Mouse (Mus musculus) liver, embryonic 15.5 days (tissue): ENCODE measurements around the gene Cdkn1b. TPM values are rescaled to one million over a fixed set of nuclear protein-coding genes. Genes with fewer than 3 reads are reported as not detected.

Source experiments
- ATAC-seq: fragments of 200-750 bp; cut with Nextera tagmentation; 2 replicates; pipeline ENCODE4 v1.8.0; 2017; ENCODE audit warnings: moderate number of reproducible peaks, mild to moderate bottlenecking, moderate library complexity; ENCODE audit not compliant: insufficient read depth
- H3K27ac ChIP-seq: fragments of 300-500 bp; sonication (generic); replicated peaks from 2 replicates; pipeline ENCODE4 v1.5.1; 2015; ENCODE audit warnings: mild to moderate bottlenecking, inconsistent platforms
- H3K27me3 ChIP-seq: fragments of 300-500 bp; sonication (generic); 2 replicates; pipeline ENCODE4 v1.6.1; 2015; ENCODE audit warnings: mild to moderate bottlenecking, inconsistent platforms
- H3K36me3 ChIP-seq: fragments of 300-500 bp; sonication (generic); replicated peaks from 2 replicates; pipeline ENCODE4 v1.6.1; 2015; ENCODE audit warnings: moderate library complexity, mild to moderate bottlenecking, inconsistent platforms
- H3K4me1 ChIP-seq: fragments of 300-500 bp; sonication (generic); replicated peaks from 2 replicates; pipeline ENCODE4 v1.6.1; 2015; ENCODE audit warnings: inconsistent platforms
- H3K4me2 ChIP-seq: fragments of 300-500 bp; sonication (generic); 2 replicates; pipeline ENCODE4 v1.6.1; 2015; ENCODE audit warnings: moderate library complexity, mild to moderate bottlenecking, inconsistent platforms
- H3K4me3 ChIP-seq: fragments of 300-500 bp; sonication (generic); replicated peaks from 2 replicates; pipeline ENCODE4 v1.5.1; 2015; ENCODE audit warnings: mild to moderate bottlenecking, inconsistent platforms
- H3K9ac ChIP-seq: fragments of 300-500 bp; sonication (generic); 2 replicates; pipeline ENCODE4 v1.6.1; 2015; ENCODE audit warnings: moderate library complexity, mild to moderate bottlenecking, inconsistent platforms
- H3K9me3 ChIP-seq: fragments of 300-500 bp; sonication (generic); replicated peaks from 2 replicates; pipeline ENCODE4 v1.6.1; 2016; ENCODE audit warnings: inconsistent platforms
- WGBS: fragments of 180-500 bp; shearing (Covaris S2); methylation state at CpG from one replicate; pipeline ENCODE4 v1.1.7; 2015; ENCODE audit warnings: mixed read lengths; ENCODE audit not compliant: insufficient replicate concordance; 5-methylcytosine and 5-hydroxymethylcytosine counted together
- polyA plus RNA-seq: library from polyadenylated mRNA; unstranded; fragments of >200 nt; fragmentation: Nextera tagmentation; extraction: Ambion mirVana; gene quantifications from 2 replicates; pipeline ENCODE4 v1.2.1, GENCODE M21; 2015

Gene Cdkn1b
- polyA plus RNA-seq, 1 experiment from 2014 or later = 14.1 TPM

DNA sequence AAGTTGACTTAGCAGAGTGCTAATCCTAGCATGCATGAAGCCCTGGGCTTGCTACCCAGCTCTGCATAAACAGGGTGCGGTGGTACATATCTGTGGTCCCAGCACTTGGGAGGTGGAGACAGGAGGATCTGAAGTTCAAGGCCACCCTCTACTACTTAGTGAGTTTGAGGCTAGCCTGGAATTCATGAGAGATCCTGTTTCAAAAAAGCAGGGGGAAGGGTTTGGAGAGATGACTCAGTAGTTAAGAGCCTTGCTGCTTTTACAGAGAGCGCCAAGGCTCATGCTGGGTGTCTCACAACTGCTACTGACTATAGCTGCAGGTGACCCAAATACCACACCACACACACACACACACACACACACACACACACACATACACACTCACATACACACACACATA lies 49.3 kb downstream of the Cdkn1b start:
- H3K36me3 ChIP-seq = no peaks in the 10 kb centered on the region
- no peak overlapping the region for H3K27ac ChIP-seq
- H3K4me3 ChIP-seq = no peak overlapping the region
- 70% methylated on average over 2 of the region's 2 CpGs for WGBS
- H3K9ac ChIP-seq = no peak overlapping the region
- peaks cover 18% of the 10 kb centered on the region for H3K4me1 ChIP-seq
- H3K27me3 ChIP-seq = no peaks in the 10 kb centered on the region
- ATAC-seq = no peak
- H3K9me3 ChIP-seq = no peaks in the 10 kb centered on the region
- no peak overlapping the region for H3K4me2 ChIP-seq

GRCm38 (mm10) chr6:134972096-134972495 lies 51.9 kb downstream of the Cdkn1b start:
- Histone ChIP-seq H3K4me2 (no peak overlapping the region), H3K4me3 (no peak overlapping the region), H3K9ac (no peak overlapping the region), H3K36me3 (no peaks in the 10 kb centered on the region), H3K9me3 (no peaks in the 10 kb centered on the region), H3K27me3 (no peaks in the 10 kb centered on the region), H3K27ac (no peak overlapping the region), H3K4me1 (peaks cover 18% of the 10 kb centered on the region)
- no peak for ATAC-seq
- WGBS = 31% methylated on average over 4 of the region's 4 CpGs

Other genes starting within 250 kb of the Cdkn1b start
- 5.1 TPM in 2 replicates for gene Dusp16, start 127.8 kb upstream of the Cdkn1b start, polyA plus RNA-seq
- 2.1 and 2.4 TPM in 2 replicates for gene Crebl2, start 90.2 kb upstream of the Cdkn1b start, polyA plus RNA-seq
- gene Gpr19, start 21.8 kb upstream of the Cdkn1b start, polyA plus RNA-seq = 5.6 and 5.7 TPM in 2 replicates
- 2.8 TPM in 2 replicates for gene Apold1, start 61.3 kb downstream of the Cdkn1b start, polyA plus RNA-seq
- gene Ddx47, start 91.2 kb downstream of the Cdkn1b start, polyA plus RNA-seq = 53.0 and 54.6 TPM in 2 replicates
- 0.09 and 0.17 TPM in 2 replicates for gene Gprc5a, start 145.2 kb downstream of the Cdkn1b start, polyA plus RNA-seq
- gene Gprc5d, start 197.9 kb downstream of the Cdkn1b start, polyA plus RNA-seq = 0.08 and 0.15 TPM in 2 replicates